Mouse (Mus musculus) cerebellum, adult 2 months (tissue): ENCODE data around the gene Elp5.

Source experiments
- CTCF ChIP-seq: fragments of 200-500 bp; IDR thresholded peaks from 2 replicates; pipeline ENCODE4 v1.5.1; 2011; ENCODE audit warnings: low read depth, mild to moderate bottlenecking, control low read depth, low read length, moderate library complexity, borderline replicate concordance; ENCODE audit not compliant: insufficient read depth
- POLR2A ChIP-seq: fragments of 200-500 bp; IDR thresholded peaks from 2 replicates; pipeline ENCODE4 v1.6.1; 2011; ENCODE audit warnings: low read length, control low read depth, borderline replicate concordance; ENCODE audit not compliant: insufficient read depth

DNA sequence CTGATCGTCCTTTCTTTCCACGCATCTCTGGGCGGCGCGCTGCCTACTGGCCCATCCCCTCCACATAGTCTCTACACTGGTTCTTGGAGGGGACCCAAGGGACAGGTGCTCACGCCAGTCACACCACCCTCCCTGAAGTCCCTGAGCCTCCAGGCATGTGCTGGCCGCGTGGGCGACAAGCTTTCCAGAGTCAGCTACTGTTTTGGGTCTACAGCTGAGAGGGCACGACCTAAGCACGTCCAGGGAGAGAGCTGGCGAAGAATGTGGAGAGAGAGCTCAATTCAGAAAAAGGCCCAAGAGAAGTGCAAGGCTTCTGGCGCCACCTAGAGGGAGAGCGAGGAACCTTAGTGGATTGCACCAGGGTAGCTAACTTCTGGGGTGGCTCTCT lies 33.6 kb downstream of the Elp5 start:
- peak; percentile 93 for TF ChIP-seq CTCF
- no peak for TF ChIP-seq POLR2A
